Mouse (Mus musculus) adrenal gland, postnatal 10 days (tissue): Measurements from ENCODE around the gene Pign. TPM values are rescaled to one million over a fixed set of nuclear protein-coding genes. Genes with fewer than 3 reads are reported as not detected.

Source experiments
- DNase-seq: peaks from one replicate; pipeline ENCODE4 v3.0.0; 2021; ENCODE audit warnings: mixed read lengths
- microRNA-seq: library from miRNA; unstranded; fragments of <30 nt; microRNA quantifications from one replicate; pipeline ENCODE4 v1.2.0, GENCODE M21; 2021
- total RNA-seq, 2 experiments: library from RNA; stranded (reverse); gene quantifications; 2 replicates each; pipeline ENCODE4 v1.2.3; 2021

Gene Pign
- total RNA-seq, 2 experiments from 2014 or later, result 28.2 to 43.4 TPM

DNA sequence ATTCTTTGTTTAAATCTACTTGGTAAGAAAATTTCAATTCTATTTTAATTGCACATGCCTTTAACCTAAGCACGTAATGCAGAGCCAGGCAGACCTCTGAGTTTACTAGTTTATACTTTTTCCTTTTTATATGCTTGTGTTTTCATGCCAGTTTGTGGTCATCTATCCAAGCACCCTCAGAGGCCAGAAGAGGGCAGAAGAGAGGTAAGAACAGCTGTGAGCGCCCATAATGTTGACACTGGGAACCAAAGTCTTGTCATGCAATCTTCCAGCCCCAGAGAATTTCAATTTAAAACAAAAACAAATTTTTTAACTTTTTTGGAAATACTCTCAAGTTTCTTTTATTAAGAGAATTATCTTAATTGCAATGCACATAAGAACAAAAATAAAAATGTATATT is 99.7 kb downstream of the Pign start:
- no peak for DNase-seq

- no peak for DNase-seq
Measured at GRCm38 (mm10) chr1:105556078-105556477, 107.4 kb downstream of the Pign start.

DNA sequence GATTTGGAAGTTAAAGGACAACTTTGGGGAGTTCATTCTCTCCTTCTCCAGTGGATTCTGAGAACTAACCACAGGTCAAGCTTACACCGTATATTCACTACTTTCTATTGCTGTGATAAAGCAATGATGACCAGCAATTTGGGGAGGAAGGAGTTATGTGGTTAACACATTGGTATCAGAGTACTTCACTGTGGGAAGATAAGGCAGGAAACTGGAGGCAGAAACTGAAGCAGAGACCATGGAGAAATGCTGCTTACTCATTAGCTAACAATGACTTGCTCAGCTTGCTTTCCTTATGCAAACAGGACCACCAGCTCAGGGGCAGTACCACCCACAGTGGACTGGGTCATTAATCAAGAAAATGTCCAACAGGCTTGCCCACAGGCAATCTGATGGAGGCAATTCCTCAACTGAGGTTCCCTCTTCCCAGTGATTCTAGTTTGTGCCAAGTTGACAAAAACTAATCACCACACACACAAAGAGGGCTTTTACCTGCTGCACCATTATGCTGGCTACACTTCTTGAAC is 108.2 kb downstream of the Pign start:
- no peak for DNase-seq

DNA sequence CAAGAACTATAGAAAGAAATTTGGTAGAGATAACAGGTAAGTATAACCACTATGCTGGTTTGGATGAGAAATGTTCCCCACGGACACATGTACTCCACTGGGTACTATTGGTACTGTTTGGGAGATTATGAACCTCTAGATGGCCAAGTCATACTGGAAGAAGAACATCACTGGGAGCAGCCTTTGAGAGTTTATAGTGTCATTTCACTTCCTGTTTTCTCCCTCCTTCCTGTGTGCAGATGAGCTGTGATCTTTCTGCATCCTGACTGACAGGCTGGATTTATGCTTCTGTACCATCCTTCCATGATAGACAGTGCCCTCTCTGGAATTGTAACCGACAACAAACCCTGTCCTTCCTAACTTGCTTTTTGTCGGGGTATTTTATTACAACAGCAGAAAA is 110.3 kb downstream of the Pign start:
- DNase-seq, result no peak

DNA sequence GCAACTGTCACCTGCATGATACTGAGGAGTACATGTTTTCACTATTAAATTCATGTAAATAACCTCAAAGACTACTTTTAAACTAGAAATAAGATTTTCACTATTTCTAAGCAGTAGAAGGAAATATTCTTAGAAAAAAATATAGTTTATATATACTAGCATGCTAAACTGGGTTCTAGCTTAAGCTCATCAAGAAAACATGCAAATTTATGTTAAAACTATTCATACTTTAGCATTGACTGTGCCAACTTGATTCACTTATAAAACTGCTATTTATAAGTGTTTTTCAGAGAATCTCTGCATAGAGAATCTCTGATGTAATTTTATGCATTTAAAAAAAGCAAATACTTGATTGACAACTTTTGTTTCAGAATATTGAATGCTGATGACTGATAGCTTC is 113.3 kb downstream of the Pign start:
- DNase-seq, result no peak

- no peak for DNase-seq
Measured at GRCm38 (mm10) chr1:105549648-105550047, 113.8 kb downstream of the Pign start.

GRCm38 (mm10) chr1:105543051-105543450 is 120.4 kb downstream of the Pign start:
- DNase-seq, result no peak

GRCm38 (mm10) chr1:105523768-105524167 is 139.7 kb downstream of the Pign start:
- no peak for DNase-seq

- no peak for DNase-seq
Measured at GRCm38 (mm10) chr1:105522321-105522720, 141.2 kb downstream of the Pign start.

DNA sequence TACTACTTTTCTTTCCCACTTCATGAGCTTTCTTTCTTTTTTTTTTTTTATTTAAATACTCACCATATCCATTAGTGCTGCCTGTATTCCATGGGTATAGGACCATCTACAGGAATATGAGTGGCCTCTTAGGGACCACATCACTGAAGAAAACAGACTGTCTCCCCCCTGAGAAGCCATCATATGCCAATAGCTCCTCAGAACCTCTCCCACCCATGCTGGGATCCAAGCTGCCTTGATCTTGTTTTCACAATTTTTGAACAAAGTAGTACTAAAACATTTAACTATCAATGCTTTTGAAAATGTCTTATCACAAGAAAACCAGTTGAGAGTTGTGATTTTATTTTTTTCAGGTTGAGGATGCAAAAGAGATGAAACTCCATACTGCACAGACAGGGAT is 145.4 kb downstream of the Pign start:
- no peak for DNase-seq

GRCm38 (mm10) chr1:105507116-105507515 is 156.4 kb downstream of the Pign start:
- no peak for DNase-seq

DNA sequence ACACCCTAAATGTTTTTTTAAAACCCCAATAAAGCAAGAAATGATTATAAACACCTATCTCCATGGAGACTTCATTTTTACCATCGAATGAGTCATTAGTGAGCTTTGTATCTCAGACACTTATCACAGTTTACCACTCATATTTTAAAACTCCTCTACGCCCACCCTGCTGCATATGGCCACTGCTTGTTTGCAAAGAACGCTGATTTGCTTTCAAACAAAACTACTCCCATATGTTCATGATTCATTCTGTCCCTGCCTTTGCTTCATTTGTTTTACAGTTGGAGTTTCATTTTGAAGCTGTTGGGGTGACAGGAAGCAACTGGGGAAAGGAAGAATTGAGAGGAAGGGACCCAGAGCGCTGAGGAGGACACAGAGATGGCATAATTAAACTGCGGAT is 170.9 kb downstream of the Pign start:
- DNase-seq, result no peak

GRCm38 (mm10) chr1:105489456-105489855 is 174.0 kb downstream of the Pign start:
- no peak for DNase-seq

- no peak for DNase-seq
Measured at GRCm38 (mm10) chr1:105487037-105487436, 176.4 kb downstream of the Pign start.

Small RNA genes within 50 kb of the gene (microRNA-seq; reads per million reads assigned to microRNA genes)
- not detected for gene Gm22426

Other genes with a start within 250 kb of the Pign start
- 10 to 100 TPM; 34.2 to 47.3 TPM for gene Relch, start 184 bp upstream of the Pign start, total RNA-seq
- 1 to 10 TPM; 2.9 to 3.3 TPM for gene Tnfrsf11a, start 117.0 kb upstream of the Pign start, total RNA-seq